ENCODE assay signal across 17 mouse cellular contexts in genomic region chr5:117530991-117531390, GRCm38 (mm10).
"Had no signal": no experiment of that assay in that cellular context is flagged by ENCODE, and none has a peak within 500 bp of the region (broad histone marks: within the 10 kb centered on the region; RNA-seq: fewer than 3 reads in every experiment).

No protein-coding gene starts in this region.

- ATAC-seq: intestine, embryonic 16.5 days had no signal

- DNase-seq: kidney, adult 18-20 months; kidney, adult 9 months; kidney, postnatal 4 days; liver, embryonic 13.5 days; lung, adult 2 months; lung, postnatal 14 days; lung, postnatal 4 days; midbrain, embryonic 14.5 days; right cerebral cortex, adult 18-20 months; right cerebral cortex, postnatal 14 days; right cerebral cortex, postnatal 4 days; thymus, postnatal 25 days had no signal

- H3K4me1 ChIP-seq: liver, embryonic 13.5 days had no signal

- H3K9ac ChIP-seq: liver, embryonic 13.5 days; neural tube, embryonic 13.5 days; stomach, embryonic 15.5 days had no signal

- H3K36me3 ChIP-seq: liver, embryonic 13.5 days; neural tube, embryonic 13.5 days; stomach, embryonic 15.5 days had no signal

- H3K27ac ChIP-seq: liver, embryonic 13.5 days; neural tube, embryonic 13.5 days; stomach, embryonic 15.5 days had no signal

- H3K4me2 ChIP-seq: liver, embryonic 13.5 days; midbrain, embryonic 11.5 days; neural tube, embryonic 13.5 days; stomach, embryonic 15.5 days had no signal

- H3K9me3 ChIP-seq: liver, embryonic 13.5 days; neural tube, embryonic 13.5 days; stomach, embryonic 15.5 days had no signal

- H3K4me3 ChIP-seq: liver, embryonic 13.5 days; myocyte; neural tube, embryonic 13.5 days; stomach, embryonic 15.5 days had no signal
